Mouse (Mus musculus): Measurements from ENCODE around the gene Irf3. TPM values are rescaled to one million over a fixed set of nuclear protein-coding genes. Genes with fewer than 3 reads are reported as not detected.

Gene Irf3
- polyA plus RNA-seq, 1 experiment, result 277 TPM

- H3K36me3 ChIP-seq (ENCODE audit: control insufficient read depth, insufficient read depth, low read length), result no peaks in the 10 kb centered on the region
- H3K4me1 ChIP-seq (replicated peaks; ENCODE audit: control insufficient read depth, insufficient read depth, low read length), result no peaks in the 10 kb centered on the region
- no peaks in the 10 kb centered on the region for H3K27me3 ChIP-seq (ENCODE audit: control insufficient read depth, insufficient read depth, low read length)
- H3K27ac ChIP-seq (ENCODE audit: control insufficient read depth, insufficient read depth, low read length), result no peak overlapping the region
- TF ChIP-seq POLR2A (IDR thresholded peaks at IDR 0.05; ENCODE audit: control insufficient read depth, extremely low read depth, insufficient read depth, low read length, poor library complexity) (no peak), CTCF (IDR thresholded peaks at IDR 0.05; ENCODE audit: borderline replicate concordance, control insufficient read depth, extremely low read depth, insufficient read depth, low read length, poor library complexity) (no peak)
- no peak overlapping the region for H3K4me3 ChIP-seq (ENCODE audit: control insufficient read depth, insufficient read depth, low read length)
- no peak for DNase-seq
- WGBS, result 93% methylated on average over 13 of the region's 13 CpGs
Observed at GRCm38 (mm10) chr7:44960512-44960910, 36.9 kb upstream of the Irf3 start.

GRCm38 (mm10) chr7:44962337-44962736 lies 35.1 kb upstream of the Irf3 start:
- Histone ChIP-seq H3K4me3 (ENCODE audit: control insufficient read depth, insufficient read depth, low read length) (no peak overlapping the region), H3K27ac (ENCODE audit: control insufficient read depth, insufficient read depth, low read length) (no peak overlapping the region), H3K27me3 (ENCODE audit: control insufficient read depth, insufficient read depth, low read length) (no peaks in the 10 kb centered on the region), H3K4me1 (replicated peaks; ENCODE audit: control insufficient read depth, insufficient read depth, low read length) (no peaks in the 10 kb centered on the region), H3K36me3 (ENCODE audit: control insufficient read depth, insufficient read depth, low read length) (no peaks in the 10 kb centered on the region)
- DNase-seq, result no peak
- 85% methylated on average over 8 of the region's 8 CpGs for WGBS
- TF ChIP-seq CTCF (IDR thresholded peaks at IDR 0.05; ENCODE audit: borderline replicate concordance, control insufficient read depth, extremely low read depth, insufficient read depth, low read length, poor library complexity) (no peak), POLR2A (IDR thresholded peaks at IDR 0.05; ENCODE audit: control insufficient read depth, extremely low read depth, insufficient read depth, low read length, poor library complexity) (no peak)

GRCm38 (mm10) chr7:44962831-44963230 lies 34.6 kb upstream of the Irf3 start:
- Histone ChIP-seq H3K4me3 (ENCODE audit: control insufficient read depth, insufficient read depth, low read length) (no peak overlapping the region), H3K36me3 (ENCODE audit: control insufficient read depth, insufficient read depth, low read length) (no peaks in the 10 kb centered on the region), H3K27ac (ENCODE audit: control insufficient read depth, insufficient read depth, low read length) (no peak overlapping the region), H3K27me3 (ENCODE audit: control insufficient read depth, insufficient read depth, low read length) (no peaks in the 10 kb centered on the region), H3K4me1 (replicated peaks; ENCODE audit: control insufficient read depth, insufficient read depth, low read length) (no peaks in the 10 kb centered on the region)
- DNase-seq, result no peak
- WGBS, result 64% methylated on average over 5 of the region's 5 CpGs
- TF ChIP-seq CTCF (IDR thresholded peaks at IDR 0.05; ENCODE audit: borderline replicate concordance, control insufficient read depth, extremely low read depth, insufficient read depth, low read length, poor library complexity) (no peak), POLR2A (IDR thresholded peaks at IDR 0.05; ENCODE audit: control insufficient read depth, extremely low read depth, insufficient read depth, low read length, poor library complexity) (no peak)

- no peak for DNase-seq
- Histone ChIP-seq H3K4me1 (replicated peaks; ENCODE audit: control insufficient read depth, insufficient read depth, low read length) (no peaks in the 10 kb centered on the region), H3K36me3 (ENCODE audit: control insufficient read depth, insufficient read depth, low read length) (no peaks in the 10 kb centered on the region), H3K27ac (ENCODE audit: control insufficient read depth, insufficient read depth, low read length) (no peak overlapping the region), H3K4me3 (ENCODE audit: control insufficient read depth, insufficient read depth, low read length) (no peak overlapping the region), H3K27me3 (ENCODE audit: control insufficient read depth, insufficient read depth, low read length) (no peaks in the 10 kb centered on the region)
- 94% methylated on average over 13 of the region's 13 CpGs for WGBS
- TF ChIP-seq POLR2A (IDR thresholded peaks at IDR 0.05; ENCODE audit: control insufficient read depth, extremely low read depth, insufficient read depth, low read length, poor library complexity), result no peak
- no peak for TF ChIP-seq CTCF (IDR thresholded peaks at IDR 0.05; ENCODE audit: borderline replicate concordance, control insufficient read depth, extremely low read depth, insufficient read depth, low read length, poor library complexity)
Observed at GRCm38 (mm10) chr7:44964990-44965389, 32.5 kb upstream of the Irf3 start.

- H3K4me3 ChIP-seq (ENCODE audit: control insufficient read depth, insufficient read depth, low read length), result no peak overlapping the region
- DNase-seq, result peak; percentile 41
- no peaks in the 10 kb centered on the region for H3K36me3 ChIP-seq (ENCODE audit: control insufficient read depth, insufficient read depth, low read length)
- WGBS, result 58% methylated on average over 7 of the region's 7 CpGs
- no peak overlapping the region for H3K27ac ChIP-seq (ENCODE audit: control insufficient read depth, insufficient read depth, low read length)
- no peak for TF ChIP-seq CTCF (IDR thresholded peaks at IDR 0.05; ENCODE audit: borderline replicate concordance, control insufficient read depth, extremely low read depth, insufficient read depth, low read length, poor library complexity)
- no peaks in the 10 kb centered on the region for H3K27me3 ChIP-seq (ENCODE audit: control insufficient read depth, insufficient read depth, low read length)
- H3K4me1 ChIP-seq (replicated peaks; ENCODE audit: control insufficient read depth, insufficient read depth, low read length), result peaks cover 9% of the 10 kb centered on the region
Observed at GRCm38 (mm10) chr7:44965975-44966374, 31.5 kb upstream of the Irf3 start.

- H3K4me3 ChIP-seq (ENCODE audit: control insufficient read depth, insufficient read depth, low read length), result no peak overlapping the region
- H3K4me1 ChIP-seq (replicated peaks; ENCODE audit: control insufficient read depth, insufficient read depth, low read length), result peaks cover 13% of the 10 kb centered on the region
- H3K27me3 ChIP-seq (ENCODE audit: control insufficient read depth, insufficient read depth, low read length), result no peaks in the 10 kb centered on the region
- 84% methylated on average over 15 of the region's 15 CpGs for WGBS
- TF ChIP-seq CTCF (IDR thresholded peaks at IDR 0.05; ENCODE audit: borderline replicate concordance, control insufficient read depth, extremely low read depth, insufficient read depth, low read length, poor library complexity) (no peak), POLR2A (IDR thresholded peaks at IDR 0.05; ENCODE audit: control insufficient read depth, extremely low read depth, insufficient read depth, low read length, poor library complexity) (no peak)
- H3K27ac ChIP-seq (ENCODE audit: control insufficient read depth, insufficient read depth, low read length), result no peak overlapping the region
- no peak for DNase-seq
- H3K36me3 ChIP-seq (ENCODE audit: control insufficient read depth, insufficient read depth, low read length), result no peaks in the 10 kb centered on the region
Observed at GRCm38 (mm10) chr7:44966638-44967037, 30.8 kb upstream of the Irf3 start.

- Histone ChIP-seq H3K4me1 (replicated peaks; ENCODE audit: control insufficient read depth, insufficient read depth, low read length) (peaks cover 13% of the 10 kb centered on the region), H3K36me3 (ENCODE audit: control insufficient read depth, insufficient read depth, low read length) (no peaks in the 10 kb centered on the region), H3K4me3 (ENCODE audit: control insufficient read depth, insufficient read depth, low read length) (peak overlapping the region; percentile 57), H3K27ac (ENCODE audit: control insufficient read depth, insufficient read depth, low read length) (no peak overlapping the region), H3K27me3 (ENCODE audit: control insufficient read depth, insufficient read depth, low read length) (no peaks in the 10 kb centered on the region; the same call in 1 of the 2 replicates)
- TF ChIP-seq CTCF (IDR thresholded peaks at IDR 0.05; ENCODE audit: borderline replicate concordance, control insufficient read depth, extremely low read depth, insufficient read depth, low read length, poor library complexity) (no peak), POLR2A (IDR thresholded peaks at IDR 0.05; ENCODE audit: control insufficient read depth, extremely low read depth, insufficient read depth, low read length, poor library complexity) (peak; percentile 20; the same call in 1 of the 2 replicates)
- peak; percentile 69 for DNase-seq
- 2% methylated on average over 36 of the region's 36 CpGs for WGBS
Observed at GRCm38 (mm10) chr7:44970231-44970691, 27.2 kb upstream of the Irf3 start.

Data from thymus, adult 2 months (tissue).